Mouse (Mus musculus) cerebellum, adult 11-12 months (tissue): ENCODE measurements around the gene Gm4491.
"Not testable (repeated sequence)": the region's sequence is repeated elsewhere in the genome, so short reads cannot be mapped to it uniquely, and the experiment has no call there.

Source experiments
- DNase-seq: peaks from one replicate; pipeline ENCODE4 v3.0.0; 2022

The Gm4491 gene

GRCm38 (mm10) chr14:57075537-57075936, 40.1 kb downstream of the Gm4491 start:
- no peak for DNase-seq

DNA sequence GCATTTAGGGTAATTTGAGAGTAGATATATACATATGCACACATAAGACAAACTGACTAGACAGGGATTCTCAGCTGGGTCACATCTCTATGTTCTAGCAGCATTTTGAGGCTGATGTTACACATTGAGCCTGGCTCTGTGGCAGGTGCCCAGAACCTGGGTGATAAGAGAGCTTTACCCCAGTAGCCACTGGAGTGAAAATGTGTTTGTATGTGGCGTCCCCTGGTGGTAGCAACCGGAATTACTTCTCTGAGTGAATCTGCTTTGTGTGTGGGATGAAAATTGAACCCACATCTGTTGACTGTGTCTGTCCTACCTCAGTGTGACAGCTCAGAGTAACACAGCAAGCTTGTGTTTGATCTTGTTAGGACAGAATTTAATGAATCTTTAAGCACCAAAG, 45.8 kb downstream of the Gm4491 start:
- DNase-seq: not testable (repeated sequence)

DNA sequence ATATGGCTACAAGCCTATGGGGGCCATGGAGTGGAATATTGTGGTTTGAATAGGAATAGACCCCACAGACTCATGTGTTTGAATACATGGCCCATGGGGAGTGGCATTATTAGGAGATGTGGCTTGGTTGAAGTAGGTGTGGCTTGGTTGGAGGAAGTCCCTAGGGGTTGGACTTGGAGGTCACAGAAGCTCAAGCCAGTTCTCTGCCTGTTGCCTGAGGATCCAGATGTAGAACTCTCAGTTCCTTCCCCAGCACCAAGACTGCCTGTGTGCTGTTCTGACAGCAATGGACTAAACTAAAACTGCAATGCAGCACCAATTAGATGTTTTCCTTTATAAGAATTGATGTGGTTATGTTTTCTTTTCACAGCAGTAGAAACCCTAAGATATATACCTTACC, 49.6 kb downstream of the Gm4491 start:
- DNase-seq: no peak
